Mouse (Mus musculus) hindbrain, embryonic 12.5 days (tissue): ENCODE measurements around the gene Mpp5. TPM values are rescaled to one million over a fixed set of nuclear protein-coding genes. Genes with fewer than 3 reads are reported as not detected.

ENCODE experiments used
- ATAC-seq: fragments of 200-750 bp; cut with Nextera tagmentation; 2 replicates; pipeline ENCODE4 v1.8.0; 2017; ENCODE audit warnings: moderate TSS enrichment; ENCODE audit not compliant: low FRiP score
- H3K27ac ChIP-seq: fragments of 300-500 bp; sonication (generic); 2 replicates; pipeline ENCODE4 v1.5.1; 2016; ENCODE audit warnings: mild to moderate bottlenecking
- H3K27me3 ChIP-seq: fragments of 300-500 bp; sonication (generic); 2 replicates; pipeline ENCODE4 v1.6.1; 2016; ENCODE audit warnings: mild to moderate bottlenecking
- H3K36me3 ChIP-seq: fragments of 300-500 bp; sonication (generic); 2 replicates; pipeline ENCODE4 v1.6.1; 2016; ENCODE audit warnings: mild to moderate bottlenecking
- H3K4me1 ChIP-seq: fragments of 300-500 bp; sonication (generic); 2 replicates; pipeline ENCODE4 v1.6.1; 2016
- H3K4me2 ChIP-seq: fragments of 300-500 bp; sonication (generic); replicated peaks from 2 replicates; pipeline ENCODE4 v1.6.1; 2016; ENCODE audit warnings: mild to moderate bottlenecking
- H3K4me3 ChIP-seq: fragments of 300-500 bp; sonication (generic); 2 replicates; pipeline ENCODE4 v1.5.1; 2016; ENCODE audit warnings: mild to moderate bottlenecking
- H3K9ac ChIP-seq: fragments of 300-500 bp; sonication (generic); 2 replicates; pipeline ENCODE4 v1.6.1; 2016; ENCODE audit warnings: mild to moderate bottlenecking, moderate library complexity
- H3K9me3 ChIP-seq: fragments of 300-500 bp; sonication (generic); replicated peaks from 2 replicates; pipeline ENCODE4 v1.6.1; 2016; ENCODE audit warnings: mild to moderate bottlenecking
- WGBS: fragments of 180-500 bp; shearing (Covaris S2); methylation state at CpG from one replicate; pipeline ENCODE4 v1.1.7; 2016; 5-methylcytosine and 5-hydroxymethylcytosine counted together
- polyA plus RNA-seq: library from polyadenylated mRNA; unstranded; fragments of >200 nt; fragmentation: Nextera tagmentation; extraction: Ambion mirVana; gene quantifications from 2 replicates; pipeline ENCODE4 v1.2.1, GENCODE M21; 2016

Mpp5 gene
- polyA plus RNA-seq, 1 experiment from 2014 or later: 28.5 TPM

DNA sequence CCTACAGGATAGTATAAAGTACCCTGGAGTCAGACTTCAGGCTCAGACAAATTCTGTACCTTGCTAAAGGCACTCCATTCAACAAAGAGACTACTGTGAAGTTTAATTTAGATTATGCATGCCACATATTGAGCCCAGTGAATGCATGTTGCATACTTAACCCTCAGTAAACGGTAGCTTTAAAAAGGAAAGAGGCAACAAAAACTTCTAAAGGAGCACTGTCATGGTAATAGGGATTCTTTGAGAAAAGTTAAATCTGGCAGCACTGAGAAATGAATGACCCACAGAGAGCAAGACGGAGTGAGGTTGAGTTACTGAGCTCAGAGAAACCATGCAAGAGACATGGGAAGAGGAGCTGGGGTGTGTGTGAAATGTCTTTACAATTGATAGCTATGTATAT lies 29.2 kb downstream of the Mpp5 start:
- 12% methylated on average over 2 of the region's 2 CpGs for WGBS
- ATAC-seq: peak; percentile 74
- H3K27ac ChIP-seq: peak overlapping the region; percentile 48
- H3K4me3 ChIP-seq: no peak overlapping the region
- H3K36me3 ChIP-seq: no peaks in the 10 kb centered on the region
- H3K4me1 ChIP-seq: peaks cover 7% of the 10 kb centered on the region
- no peak overlapping the region for H3K9ac ChIP-seq
- no peak overlapping the region for H3K4me2 ChIP-seq
- H3K9me3 ChIP-seq: no peaks in the 10 kb centered on the region
- H3K27me3 ChIP-seq: no peaks in the 10 kb centered on the region

DNA sequence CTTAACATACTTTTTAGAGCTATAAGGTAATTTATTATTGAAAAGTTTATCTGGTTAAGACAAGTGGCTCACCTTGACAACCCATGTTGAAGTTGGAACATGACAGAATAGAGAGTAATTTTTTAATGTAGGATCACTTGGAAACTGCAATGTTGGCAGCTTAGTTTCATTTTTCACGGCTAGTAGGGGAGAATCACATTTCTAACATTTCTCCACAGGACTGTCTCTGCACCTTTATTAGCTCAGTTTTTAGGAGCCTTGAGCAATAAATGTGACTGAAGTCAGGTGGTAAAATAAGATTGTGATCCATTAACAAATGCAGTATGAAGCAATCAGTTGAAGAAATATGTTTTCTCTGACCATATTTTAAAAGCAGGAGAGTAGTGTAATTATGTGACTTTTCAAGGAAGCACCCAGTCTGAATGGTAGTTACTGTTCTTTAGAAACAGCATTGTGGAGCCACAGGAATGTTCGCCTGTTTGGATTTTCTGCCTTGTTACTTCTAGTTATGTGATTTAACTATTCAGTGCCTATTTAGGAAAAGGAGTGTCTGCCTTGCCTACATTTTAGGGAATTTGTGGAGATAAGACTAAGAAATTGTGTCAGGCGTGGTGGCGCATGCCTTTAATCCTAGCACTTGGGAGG lies 29.8 kb downstream of the Mpp5 start:
- H3K4me3 ChIP-seq: no peak overlapping the region
- H3K27ac ChIP-seq: peak overlapping the region; percentile 48
- H3K9me3 ChIP-seq: no peaks in the 10 kb centered on the region
- peaks cover 7% of the 10 kb centered on the region for H3K4me1 ChIP-seq
- no peak overlapping the region for H3K4me2 ChIP-seq
- H3K36me3 ChIP-seq: no peaks in the 10 kb centered on the region
- ATAC-seq: no peak
- H3K27me3 ChIP-seq: no peaks in the 10 kb centered on the region
- no peak overlapping the region for H3K9ac ChIP-seq
- WGBS: 56% methylated on average over 4 of the region's 4 CpGs

DNA sequence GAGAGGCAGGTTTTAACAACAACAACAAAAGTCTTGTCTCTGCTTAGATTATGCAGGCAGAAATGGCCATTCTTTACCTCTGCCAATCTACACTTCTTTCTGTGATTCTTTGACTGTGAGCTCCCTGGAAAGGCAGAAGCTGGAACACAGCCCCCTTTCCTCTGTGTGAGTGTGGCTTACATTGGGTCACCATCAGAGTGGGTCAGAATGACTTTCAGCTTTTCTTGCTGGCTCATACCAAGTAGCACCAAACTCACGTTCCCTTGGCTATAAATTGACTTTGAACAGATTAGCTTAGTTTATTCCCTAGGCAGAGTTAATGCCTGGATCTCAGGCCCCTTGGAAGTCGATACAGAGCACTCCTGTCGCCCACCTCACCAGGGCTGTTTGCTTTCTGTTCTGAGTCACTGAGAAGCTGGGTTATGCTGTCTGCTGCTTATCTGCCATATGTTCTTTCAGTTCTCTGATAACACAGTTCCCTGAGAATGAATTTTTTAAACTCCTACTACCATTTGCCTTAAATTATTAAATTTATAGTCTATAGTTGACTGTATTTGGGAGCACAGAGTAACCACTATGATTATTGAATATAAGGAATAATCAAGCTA lies 39.7 kb downstream of the Mpp5 start:
- H3K4me1 ChIP-seq: no peaks in the 10 kb centered on the region
- no peaks in the 10 kb centered on the region for H3K9me3 ChIP-seq
- no peaks in the 10 kb centered on the region for H3K36me3 ChIP-seq
- H3K9ac ChIP-seq: no peak overlapping the region
- ATAC-seq: no peak
- WGBS: 68% methylated on average over 3 of the region's 3 CpGs
- no peak overlapping the region for H3K4me2 ChIP-seq
- no peaks in the 10 kb centered on the region for H3K27me3 ChIP-seq
- no peak overlapping the region for H3K27ac ChIP-seq
- no peak overlapping the region for H3K4me3 ChIP-seq

DNA sequence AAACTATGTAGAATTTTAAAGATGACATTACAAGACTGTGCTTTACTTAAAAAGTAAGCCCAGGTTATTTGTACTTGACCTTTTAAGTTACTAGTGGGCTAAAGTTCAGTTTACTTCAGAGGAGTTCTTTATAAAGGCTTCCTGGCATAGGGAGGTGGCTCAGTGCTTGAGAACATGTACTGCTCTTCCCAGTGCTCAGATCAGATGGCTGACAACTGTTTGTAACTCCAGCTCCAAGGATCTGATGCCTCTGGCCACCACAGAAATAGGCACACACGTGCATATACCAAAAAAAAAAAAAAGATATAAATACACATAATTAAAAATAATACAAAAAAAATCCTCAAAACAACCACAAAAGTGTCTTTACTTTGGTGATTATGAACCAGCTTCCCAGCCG lies 42.1 kb downstream of the Mpp5 start:
- no peak for ATAC-seq
- Histone ChIP-seq H3K27me3 (no peaks in the 10 kb centered on the region), H3K9ac (no peak overlapping the region), H3K4me1 (peaks cover 2% of the 10 kb centered on the region; the same call in 1 of the 2 replicates), H3K4me3 (no peak overlapping the region), H3K9me3 (no peaks in the 10 kb centered on the region), H3K36me3 (no peaks in the 10 kb centered on the region), H3K27ac (no peak overlapping the region), H3K4me2 (no peak overlapping the region)
- 87% methylated on average over 2 of the region's 2 CpGs for WGBS

DNA sequence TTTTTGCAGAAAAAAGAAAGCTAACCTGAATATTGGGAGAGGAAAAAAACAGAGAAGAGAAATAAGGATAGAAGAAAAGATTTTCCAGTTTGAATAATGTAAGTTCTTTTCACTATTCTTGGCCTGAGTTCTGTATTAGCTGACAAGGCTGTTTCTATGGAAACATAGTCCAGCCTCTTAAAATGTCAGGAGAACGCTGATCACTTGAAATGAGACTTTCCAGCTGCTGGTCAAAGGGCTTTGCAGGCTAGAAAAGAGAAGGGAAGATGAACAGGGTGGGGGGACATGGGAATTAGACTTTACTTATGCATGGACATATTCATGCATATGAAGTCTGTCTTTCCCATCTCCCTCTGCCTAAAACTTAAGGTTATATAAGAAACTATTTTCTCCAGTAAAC lies 45.5 kb downstream of the Mpp5 start:
- ATAC-seq: no peak
- Histone ChIP-seq H3K27ac (no peak overlapping the region), H3K4me3 (no peak overlapping the region), H3K27me3 (no peaks in the 10 kb centered on the region), H3K4me1 (peaks cover 2% of the 10 kb centered on the region; the same call in 1 of the 2 replicates), H3K9me3 (no peaks in the 10 kb centered on the region), H3K36me3 (peaks cover 10% of the 10 kb centered on the region), H3K9ac (no peak overlapping the region), H3K4me2 (no peak overlapping the region)
- WGBS: 20% methylated on average over 1 of the region's 1 CpGs

DNA sequence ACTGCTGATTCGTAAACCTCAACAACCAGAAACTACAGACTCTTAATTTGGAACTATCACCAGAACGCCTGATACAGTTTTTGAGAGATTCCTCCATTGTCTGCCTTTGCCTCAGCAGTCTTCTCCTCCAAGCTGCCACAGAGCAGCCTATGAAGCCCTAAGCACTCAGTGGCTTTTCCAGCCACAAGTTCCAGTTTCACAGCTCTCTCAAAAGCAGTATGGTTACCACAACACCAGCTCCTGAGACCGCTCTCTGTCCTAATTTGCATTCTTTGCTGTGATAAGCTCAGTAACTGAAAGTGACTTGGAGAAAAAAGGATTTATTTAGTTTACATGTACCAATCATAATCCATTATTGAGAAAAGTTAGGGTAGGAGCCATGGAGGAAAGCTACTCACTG lies 51.3 kb downstream of the Mpp5 start:
- WGBS: 91% methylated on average over 3 of the region's 3 CpGs
- Histone ChIP-seq H3K36me3 (peaks cover 10% of the 10 kb centered on the region), H3K27me3 (no peaks in the 10 kb centered on the region), H3K4me1 (no peaks in the 10 kb centered on the region), H3K9me3 (no peaks in the 10 kb centered on the region), H3K27ac (no peak overlapping the region), H3K4me2 (no peak overlapping the region), H3K4me3 (no peak overlapping the region), H3K9ac (no peak overlapping the region)
- no peak for ATAC-seq

DNA sequence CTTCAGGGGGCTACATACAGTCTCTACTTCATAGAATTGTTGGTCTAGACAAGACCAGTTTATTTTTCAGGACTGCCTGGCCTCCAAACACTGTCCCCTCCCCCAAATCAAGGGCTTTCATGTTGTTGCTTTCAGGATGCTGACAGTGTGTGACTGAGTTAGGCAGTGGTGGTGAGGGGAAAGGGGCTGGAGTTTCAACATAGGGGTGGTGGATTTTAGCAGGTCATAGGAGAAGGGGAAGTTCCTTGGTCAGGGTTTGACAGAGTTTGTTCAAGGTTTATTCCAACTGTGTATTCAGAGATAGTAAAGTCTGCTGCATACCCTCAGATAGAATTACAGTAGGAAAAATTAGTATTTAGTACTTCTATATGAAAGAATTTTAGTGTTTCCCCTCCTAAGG lies 53.1 kb downstream of the Mpp5 start:
- H3K27me3 ChIP-seq: no peaks in the 10 kb centered on the region
- no peaks in the 10 kb centered on the region for H3K9me3 ChIP-seq
- H3K4me2 ChIP-seq: no peak overlapping the region
- no peak overlapping the region for H3K4me3 ChIP-seq
- no peak overlapping the region for H3K9ac ChIP-seq
- H3K36me3 ChIP-seq: peaks cover 10% of the 10 kb centered on the region
- ATAC-seq: no peak
- H3K27ac ChIP-seq: no peak overlapping the region
- H3K4me1 ChIP-seq: no peaks in the 10 kb centered on the region

DNA sequence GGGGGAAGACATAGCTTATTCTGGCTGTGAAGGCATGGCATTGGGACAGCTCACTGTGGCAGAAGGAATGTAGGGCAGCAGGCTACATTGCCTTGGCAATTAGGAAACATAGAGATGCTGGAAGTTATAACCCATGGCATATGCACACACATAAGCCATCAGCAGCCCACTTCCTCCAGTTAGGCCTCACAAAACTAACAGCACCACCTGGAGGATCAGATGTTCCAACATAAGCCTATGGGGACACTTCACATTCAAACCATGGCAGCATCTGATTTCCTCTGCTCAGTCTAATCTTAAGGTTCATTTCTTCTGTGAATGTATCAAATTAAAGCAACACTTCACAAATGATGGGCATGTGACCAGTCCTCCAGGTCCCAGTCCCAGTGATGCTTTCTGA lies 65.7 kb downstream of the Mpp5 start:
- H3K4me3 ChIP-seq: no peak overlapping the region

DNA sequence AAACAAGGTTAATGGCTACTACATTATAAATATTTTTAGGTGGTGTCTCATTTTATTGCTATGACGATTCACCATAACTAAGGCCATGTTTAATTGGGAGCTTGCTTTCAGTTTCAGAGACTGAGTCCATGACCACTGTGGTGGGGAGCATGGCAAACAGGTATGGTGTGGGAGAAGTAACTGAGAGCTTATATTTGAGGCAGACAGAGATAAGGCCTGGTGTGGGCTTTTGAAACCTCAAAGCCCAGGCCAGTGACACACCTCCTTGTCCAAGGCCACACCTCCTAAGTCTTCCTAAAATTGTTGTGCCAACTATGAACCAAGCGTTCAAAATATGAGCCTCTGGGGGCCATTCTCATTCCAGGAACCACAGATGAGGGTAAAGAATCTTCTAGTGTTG lies 85.8 kb downstream of the Mpp5 start:
- Histone ChIP-seq H3K4me1 (no peaks in the 10 kb centered on the region), H3K27ac (no peak overlapping the region), H3K36me3 (peaks cover 36% of the 10 kb centered on the region), H3K27me3 (no peaks in the 10 kb centered on the region), H3K4me3 (no peak overlapping the region), H3K9ac (no peak overlapping the region), H3K9me3 (no peaks in the 10 kb centered on the region), H3K4me2 (no peak overlapping the region)
- ATAC-seq: no peak
- 93% methylated on average over 2 of the region's 2 CpGs for WGBS

More for the DNA sequence above, 65.7 kb downstream of the Mpp5 start:
- no peaks in the 10 kb centered on the region for H3K27me3 ChIP-seq
- ATAC-seq: no peak
- no peak overlapping the region for H3K27ac ChIP-seq
- H3K4me2 ChIP-seq: no peak overlapping the region
- H3K9me3 ChIP-seq: no peaks in the 10 kb centered on the region
- no peak overlapping the region for H3K9ac ChIP-seq
- H3K36me3 ChIP-seq: no peaks in the 10 kb centered on the region
- H3K4me1 ChIP-seq: no peaks in the 10 kb centered on the region

DNA sequence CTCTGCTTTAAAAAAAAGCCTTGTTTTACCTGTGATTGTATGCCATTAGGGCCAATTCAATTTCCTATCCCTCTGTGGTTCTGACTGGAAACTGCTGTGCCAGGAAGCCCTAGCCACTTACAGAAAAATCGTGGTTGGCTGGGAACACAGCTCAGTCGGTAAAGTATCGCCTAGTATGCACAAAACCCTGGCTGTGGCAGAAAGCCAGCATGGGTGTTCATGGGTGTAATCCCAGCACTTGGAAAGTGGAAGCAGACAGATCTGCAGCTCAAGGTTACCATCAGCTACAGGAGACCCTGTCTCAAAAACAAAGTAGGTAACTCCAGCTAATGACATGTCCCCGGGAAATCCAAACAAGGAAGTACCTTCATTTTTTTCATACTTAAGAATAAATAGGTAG lies 91.2 kb downstream of the Mpp5 start:
- Histone ChIP-seq H3K27me3 (no peaks in the 10 kb centered on the region), H3K36me3 (peaks cover 61% of the 10 kb centered on the region), H3K4me2 (no peak overlapping the region), H3K9me3 (no peaks in the 10 kb centered on the region), H3K4me3 (no peak overlapping the region), H3K9ac (no peak overlapping the region), H3K27ac (no peak overlapping the region), H3K4me1 (no peaks in the 10 kb centered on the region)
- WGBS: 94% methylated on average over 4 of the region's 4 CpGs
- ATAC-seq: no peak

DNA sequence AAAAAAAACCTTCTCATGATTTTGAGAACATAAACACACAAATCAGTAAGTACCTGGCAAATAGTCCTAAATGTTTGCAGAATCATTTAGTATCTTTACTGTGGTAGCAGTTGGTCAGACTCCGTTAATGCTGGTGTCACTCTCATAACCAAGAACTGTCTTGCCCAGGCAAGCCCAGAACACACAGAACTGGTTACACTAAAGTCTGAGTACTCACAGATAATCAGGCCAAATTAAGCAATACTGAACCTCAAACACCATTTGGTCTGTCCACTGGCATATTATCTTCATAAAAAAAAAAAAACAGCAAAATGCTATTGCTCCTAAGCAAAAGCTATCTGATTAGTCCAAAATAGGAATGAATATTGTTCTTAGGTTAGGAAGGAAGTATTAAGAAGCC lies 93.7 kb downstream of the Mpp5 start:
- ATAC-seq: no peak
- Histone ChIP-seq H3K36me3 (peaks cover 64% of the 10 kb centered on the region), H3K27ac (no peak overlapping the region), H3K9me3 (no peaks in the 10 kb centered on the region), H3K4me2 (no peak overlapping the region), H3K4me1 (no peaks in the 10 kb centered on the region), H3K27me3 (no peaks in the 10 kb centered on the region), H3K9ac (no peak overlapping the region), H3K4me3 (no peak overlapping the region)
- 95% methylated on average over 1 of the region's 1 CpGs for WGBS

DNA sequence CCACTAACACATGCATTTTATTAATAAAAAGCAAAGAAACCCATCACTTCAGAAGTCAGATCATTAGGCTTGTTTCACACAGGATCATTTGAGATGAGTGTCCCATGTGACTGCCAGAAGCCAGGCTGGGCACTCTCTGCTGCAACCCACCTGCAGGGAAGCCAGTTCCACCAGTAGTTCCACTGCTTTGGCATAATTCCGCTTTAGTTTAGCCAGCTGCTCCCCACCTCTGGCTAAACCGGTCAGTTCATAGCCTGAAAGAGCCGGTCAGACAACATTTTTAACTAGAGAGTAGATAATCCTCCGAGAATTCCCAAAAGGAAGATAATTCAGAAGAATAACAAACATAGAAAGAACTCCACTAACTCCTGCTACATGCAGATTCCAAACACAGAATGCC lies 99.5 kb downstream of the Mpp5 start:
- WGBS: 92% methylated on average over 4 of the region's 4 CpGs
- Histone ChIP-seq H3K9ac (no peak overlapping the region), H3K4me2 (no peak overlapping the region), H3K36me3 (peaks cover 59% of the 10 kb centered on the region), H3K9me3 (no peaks in the 10 kb centered on the region), H3K4me1 (no peaks in the 10 kb centered on the region), H3K27ac (no peak overlapping the region), H3K4me3 (no peak overlapping the region), H3K27me3 (no peaks in the 10 kb centered on the region)
- no peak for ATAC-seq

DNA sequence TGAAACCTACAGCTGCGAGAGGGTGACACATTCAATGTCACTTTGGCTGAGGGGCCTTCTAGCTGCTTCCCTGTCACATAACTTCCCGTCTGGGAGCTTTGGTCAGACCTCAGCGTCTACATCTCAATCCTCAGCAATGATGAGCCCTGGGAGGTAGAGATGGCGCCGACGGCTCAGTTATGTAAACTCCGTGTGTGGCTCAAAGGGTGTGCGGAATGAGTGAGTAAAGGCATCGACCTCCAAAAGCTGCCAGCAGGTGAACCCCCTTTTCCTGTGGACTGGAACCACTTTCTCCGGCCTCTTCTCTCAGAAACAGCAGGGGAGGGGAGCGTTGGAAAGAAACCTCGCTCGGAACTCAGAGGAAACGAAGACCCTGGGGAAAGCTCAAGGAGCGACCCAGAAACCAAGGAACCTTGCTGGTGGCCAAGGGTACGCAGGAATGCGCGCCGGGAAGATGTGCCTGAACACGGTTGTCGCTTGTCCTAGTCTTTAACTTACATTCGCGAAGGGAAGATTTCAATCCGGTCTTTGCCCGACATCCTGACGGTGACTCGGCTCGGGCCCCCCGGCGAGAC lies 112.3 kb downstream of the Mpp5 start:
- under 1% methylated on average over 30 of the region's 30 CpGs for WGBS
- H3K27ac ChIP-seq: peak overlapping the region; percentile 46; the same call in 1 of the 2 replicates
- peak overlapping the region; percentile 76 for H3K9ac ChIP-seq
- H3K4me3 ChIP-seq: peak overlapping the region; percentile 86
- peak overlapping the region; percentile 82 for H3K4me2 ChIP-seq
- no peaks in the 10 kb centered on the region for H3K9me3 ChIP-seq
- peaks cover 6% of the 10 kb centered on the region; the same call in 1 of the 2 replicates for H3K36me3 ChIP-seq
- no peaks in the 10 kb centered on the region for H3K27me3 ChIP-seq
- ATAC-seq: peak; percentile 46
- H3K4me1 ChIP-seq: peaks cover 22% of the 10 kb centered on the region
